Mouse (Mus musculus): ENCODE results near the gene Klk9. TPM values are rescaled to one million over a fixed set of nuclear protein-coding genes. Genes with fewer than 3 reads are reported as not detected.

Klk9 gene
- not detected in 2 replicates for polyA plus RNA-seq (2016; fragmentation: Nextera tagmentation; extraction: Ambion mirVana)

DNA sequence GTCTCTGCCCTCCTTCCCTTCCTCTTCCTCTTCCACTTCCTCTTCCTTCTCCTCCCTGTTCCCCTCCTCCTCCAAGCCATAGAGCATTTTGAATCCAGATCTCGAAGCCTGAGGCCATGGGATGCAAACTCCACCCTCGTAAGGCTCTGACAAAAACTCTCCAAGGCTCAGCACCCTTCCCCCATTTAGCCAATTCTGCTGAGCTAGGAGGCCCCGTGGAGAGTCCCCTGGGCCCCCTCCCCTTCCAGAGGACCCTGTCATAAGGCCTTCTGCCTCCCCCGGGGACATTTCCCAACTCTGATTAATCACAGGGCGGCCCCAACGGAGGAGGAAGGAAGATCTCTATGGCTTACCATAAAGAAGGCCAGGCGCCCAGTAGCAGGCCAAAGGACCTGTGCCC, at the start of gene Klk9:
TSS of gene Klk9 (plus strand) at position 301 of the 400 bp plus-strand sequence.
- ATAC-seq (ENCODE audit: low FRiP score), result no peak
- Histone ChIP-seq H3K4me2 (no peak within 1 kb of the TSS), H3K27me3 (peaks cover 25% of the 10 kb centered on the region), H3K36me3 (replicated peaks) (no peaks in the 10 kb centered on the region), H3K27ac (no peak within 1 kb of the TSS), H3K4me1 (peaks cover 3% of the 10 kb centered on the region; the same call in 1 of the 2 replicates), H3K9me3 (no peaks in the 10 kb centered on the region), H3K4me3 (replicated peaks) (no peak within 1 kb of the TSS), H3K9ac (no peak within 1 kb of the TSS)
- WGBS, result 80% methylated on average over 7 of the region's 7 CpGs

DNA sequence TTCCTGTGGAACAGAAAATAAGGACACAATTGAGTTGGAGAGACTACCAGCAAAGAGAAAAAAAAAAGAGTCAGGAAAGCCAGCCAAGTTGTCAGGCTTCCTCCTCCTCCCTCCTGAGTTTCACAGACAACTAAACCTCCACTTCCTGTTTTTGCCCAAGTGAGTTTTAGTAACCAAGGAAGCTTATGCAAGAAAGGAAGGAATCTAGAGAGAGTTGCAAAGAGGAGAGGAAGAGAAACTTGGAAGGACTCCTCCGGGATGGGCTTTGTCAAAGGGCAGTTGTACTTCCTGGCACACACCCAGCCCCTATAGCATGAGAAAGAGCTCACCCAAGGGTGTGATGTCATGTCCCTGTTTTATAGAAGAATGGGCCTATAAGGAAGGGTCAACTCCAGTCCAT, 43.9 kb upstream of the Klk9 start:
- Histone ChIP-seq H3K27me3 (no peaks in the 10 kb centered on the region), H3K9me3 (no peaks in the 10 kb centered on the region), H3K4me1 (no peaks in the 10 kb centered on the region), H3K9ac (no peak overlapping the region), H3K4me3 (replicated peaks) (no peak overlapping the region), H3K36me3 (replicated peaks) (no peaks in the 10 kb centered on the region), H3K4me2 (no peak overlapping the region), H3K27ac (no peak overlapping the region)
- 90% methylated on average over 1 of the region's 1 CpGs for WGBS
- ATAC-seq (ENCODE audit: low FRiP score), result no peak

DNA sequence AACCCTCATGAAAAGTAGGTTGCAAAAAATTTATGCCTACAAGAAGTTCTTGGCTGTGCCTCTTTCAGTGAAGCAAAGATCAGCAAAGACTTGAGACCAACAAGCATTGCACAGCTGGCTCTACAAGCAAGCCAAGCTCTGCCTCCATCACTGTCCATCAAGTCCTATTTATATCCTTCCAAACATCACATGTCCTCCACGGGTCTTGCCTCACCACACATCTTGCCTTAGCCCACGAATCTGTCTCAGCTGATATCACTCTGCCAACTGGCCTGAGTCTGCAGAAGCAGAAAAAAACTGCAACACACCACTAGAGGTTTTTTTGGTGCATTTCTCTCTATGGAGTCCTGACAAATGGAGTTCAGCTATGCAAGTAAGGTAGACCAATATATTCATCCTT, 38.9 kb upstream of the Klk9 start:
- 73% methylated on average over 2 of the region's 2 CpGs for WGBS
- Histone ChIP-seq H3K36me3 (replicated peaks) (no peaks in the 10 kb centered on the region), H3K4me1 (no peaks in the 10 kb centered on the region), H3K4me3 (replicated peaks) (no peak overlapping the region), H3K27me3 (no peaks in the 10 kb centered on the region), H3K9me3 (no peaks in the 10 kb centered on the region), H3K4me2 (no peak overlapping the region), H3K9ac (no peak overlapping the region), H3K27ac (no peak overlapping the region)
- no peak for ATAC-seq (ENCODE audit: low FRiP score)

DNA sequence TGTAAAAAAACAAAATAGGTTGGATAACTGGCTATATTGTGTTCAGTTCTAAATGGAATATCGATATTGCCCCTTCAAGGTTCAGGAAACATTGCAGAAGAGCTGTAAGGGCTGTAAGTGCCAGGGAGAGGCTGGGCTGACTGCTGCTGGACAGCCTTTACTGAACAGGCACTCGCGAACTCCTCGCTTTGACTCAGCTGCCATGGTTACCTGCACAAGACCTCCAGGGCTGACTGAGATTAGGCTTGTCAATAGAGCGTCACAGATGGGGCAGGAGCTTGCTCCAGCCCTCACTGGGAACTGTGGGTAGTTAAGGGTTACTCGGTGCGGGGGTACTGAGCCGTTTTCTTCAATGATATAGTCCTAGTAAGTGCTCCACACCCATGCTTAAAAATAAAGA, 25.2 kb upstream of the Klk9 start:
- Histone ChIP-seq H3K9ac (no peak overlapping the region), H3K4me1 (no peaks in the 10 kb centered on the region), H3K27me3 (no peaks in the 10 kb centered on the region), H3K4me3 (replicated peaks) (no peak overlapping the region), H3K4me2 (no peak overlapping the region), H3K27ac (no peak overlapping the region), H3K9me3 (no peaks in the 10 kb centered on the region), H3K36me3 (replicated peaks) (no peaks in the 10 kb centered on the region)
- 38% methylated on average over 8 of the region's 8 CpGs for WGBS
- no peak for ATAC-seq (ENCODE audit: low FRiP score)

DNA sequence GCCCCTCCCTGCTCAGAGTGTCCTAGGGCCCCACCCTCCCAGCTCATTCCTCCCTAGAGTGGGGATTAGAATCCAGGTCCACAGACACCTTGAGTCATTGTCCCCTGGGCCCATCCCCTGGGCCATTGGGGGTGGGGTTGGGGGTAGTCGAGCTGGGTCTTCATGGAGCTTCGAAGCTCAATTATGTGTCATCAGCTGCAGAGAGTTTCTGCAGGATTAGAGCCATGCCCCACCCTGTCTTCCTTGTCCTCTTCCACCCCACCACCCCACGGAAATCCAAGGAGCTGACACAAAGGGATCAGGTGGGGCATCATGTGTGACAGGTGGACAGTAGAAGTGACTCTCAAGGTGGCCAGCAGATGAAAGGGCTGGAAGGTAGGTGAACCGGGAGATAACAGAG, 23.1 kb upstream of the Klk9 start, which contains the start of gene Klk12:
TSS of gene Klk12 (plus strand) at position 301 of the 400 bp plus-strand sequence.
- WGBS, result 84% methylated on average over 4 of the region's 4 CpGs

DNA sequence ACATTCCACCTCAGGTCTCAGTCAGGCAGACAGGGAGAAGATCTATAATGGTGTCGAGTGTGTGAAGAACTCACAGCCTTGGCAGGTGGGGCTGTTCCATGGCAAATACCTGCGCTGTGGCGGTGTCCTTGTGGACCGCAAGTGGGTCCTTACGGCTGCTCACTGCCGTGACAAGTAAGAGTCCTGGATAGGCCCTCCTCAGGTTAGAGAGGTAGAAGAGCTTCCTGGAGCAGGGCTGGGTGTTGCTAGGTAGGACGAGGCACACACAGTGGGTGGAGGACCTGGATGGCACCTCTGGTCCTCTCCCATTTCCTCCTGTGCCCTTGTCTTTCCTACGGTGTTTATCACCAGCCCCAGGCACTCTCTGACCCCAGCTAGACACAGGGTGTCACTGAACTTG, 22.1 kb upstream of the Klk9 start:
- no peak overlapping the region for H3K27ac ChIP-seq
- H3K36me3 ChIP-seq (replicated peaks), result no peaks in the 10 kb centered on the region
- 0 out of 2 replicates have a peak, but pooled peaks cover under 1% of the 10 kb centered on the region for H3K4me1 ChIP-seq
- ATAC-seq (ENCODE audit: low FRiP score), result no peak
- WGBS, result 92% methylated on average over 8 of the region's 8 CpGs
- no peaks in the 10 kb centered on the region for H3K9me3 ChIP-seq
- no peaks in the 10 kb centered on the region for H3K27me3 ChIP-seq
- no peak overlapping the region for H3K4me2 ChIP-seq
- H3K9ac ChIP-seq, result no peak overlapping the region
- H3K4me3 ChIP-seq (replicated peaks), result no peak overlapping the region

More for the DNA sequence above, 23.1 kb upstream of the Klk9 start, which contains the start of gene Klk12:
- H3K27ac ChIP-seq, result no peak within 1 kb of the TSS
- no peaks in the 10 kb centered on the region for H3K27me3 ChIP-seq
- no peaks in the 10 kb centered on the region for H3K4me1 ChIP-seq
- no peak for ATAC-seq (ENCODE audit: low FRiP score)
- H3K4me3 ChIP-seq (replicated peaks), result no peak within 1 kb of the TSS
- H3K9me3 ChIP-seq, result no peaks in the 10 kb centered on the region
- no peak within 1 kb of the TSS for H3K4me2 ChIP-seq
- no peak within 1 kb of the TSS for H3K9ac ChIP-seq
- no peaks in the 10 kb centered on the region for H3K36me3 ChIP-seq (replicated peaks)

DNA sequence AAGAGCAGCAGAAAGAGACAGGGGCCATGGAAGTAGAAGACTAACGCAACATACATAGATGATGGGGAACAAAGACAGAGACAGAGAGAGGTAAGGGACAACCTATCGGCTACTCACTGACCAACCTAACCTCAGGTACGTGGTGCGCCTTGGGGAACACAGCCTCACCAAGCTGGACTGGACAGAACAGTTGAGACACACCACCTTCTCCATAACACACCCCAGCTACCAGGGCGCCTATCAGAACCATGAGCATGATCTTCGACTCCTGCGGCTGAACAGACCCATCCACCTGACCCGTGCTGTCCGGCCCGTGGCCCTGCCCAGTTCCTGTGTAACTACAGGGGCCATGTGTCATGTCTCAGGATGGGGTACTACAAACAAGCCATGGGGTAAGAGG, 21.0 kb upstream of the Klk9 start:
- no peak for ATAC-seq (ENCODE audit: low FRiP score)
- H3K27ac ChIP-seq, result no peak overlapping the region
- 93% methylated on average over 10 of the region's 10 CpGs for WGBS
- no peak overlapping the region for H3K4me2 ChIP-seq
- no peak overlapping the region for H3K9ac ChIP-seq
- no peak overlapping the region for H3K4me3 ChIP-seq (replicated peaks)
- H3K36me3 ChIP-seq (replicated peaks), result no peaks in the 10 kb centered on the region
- H3K9me3 ChIP-seq, result no peaks in the 10 kb centered on the region
- peaks cover 8% of the 10 kb centered on the region; the same call in 1 of the 2 replicates for H3K4me1 ChIP-seq
- no peaks in the 10 kb centered on the region for H3K27me3 ChIP-seq

DNA sequence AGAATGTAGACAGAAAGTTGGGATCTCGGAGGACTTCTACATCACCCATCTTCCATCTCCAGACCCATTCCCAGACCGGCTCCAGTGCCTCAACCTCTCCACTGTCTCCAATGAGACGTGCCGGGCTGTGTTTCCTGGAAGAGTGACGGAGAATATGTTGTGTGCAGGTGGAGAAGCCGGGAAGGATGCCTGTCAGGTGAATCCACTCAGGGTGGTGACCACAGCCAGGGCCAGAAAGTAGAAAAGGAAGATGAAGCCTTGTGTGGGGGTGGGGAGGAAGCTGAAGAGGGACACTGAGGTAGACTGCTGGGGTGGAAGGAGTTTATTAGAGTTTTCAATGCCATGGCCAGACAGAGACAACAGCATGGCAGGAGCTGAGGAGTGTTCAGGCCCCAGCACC, 19.8 kb upstream of the Klk9 start:
- 91% methylated on average over 6 of the region's 6 CpGs for WGBS
- H3K9ac ChIP-seq, result no peak overlapping the region
- peaks cover 8% of the 10 kb centered on the region; the same call in 1 of the 2 replicates for H3K4me1 ChIP-seq
- H3K36me3 ChIP-seq (replicated peaks), result no peaks in the 10 kb centered on the region
- ATAC-seq (ENCODE audit: low FRiP score), result no peak
- no peaks in the 10 kb centered on the region for H3K9me3 ChIP-seq
- H3K27ac ChIP-seq, result no peak overlapping the region
- H3K4me2 ChIP-seq, result no peak overlapping the region
- H3K4me3 ChIP-seq (replicated peaks), result no peak overlapping the region
- H3K27me3 ChIP-seq, result no peaks in the 10 kb centered on the region

DNA sequence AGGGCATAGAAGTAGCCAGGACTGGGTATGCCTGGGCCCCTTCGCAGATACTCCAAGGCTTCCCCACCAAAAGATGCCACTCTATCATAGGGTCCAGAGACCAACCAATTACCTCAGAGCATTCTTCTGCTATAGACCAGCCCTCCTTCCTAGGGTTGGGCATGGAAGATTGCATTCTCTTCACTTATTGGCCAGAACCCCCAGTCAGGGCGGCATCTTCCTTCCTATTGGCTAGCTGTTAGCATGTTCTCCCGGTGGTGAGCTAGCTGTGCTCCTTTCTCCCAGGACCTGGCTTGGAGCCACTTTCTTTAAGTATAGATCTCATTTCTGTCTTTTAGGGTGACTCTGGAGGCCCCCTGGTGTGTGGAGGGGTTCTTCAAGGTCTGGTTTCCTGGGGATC, 18.8 kb upstream of the Klk9 start:
- 77% methylated on average over 3 of the region's 3 CpGs for WGBS

DNA sequence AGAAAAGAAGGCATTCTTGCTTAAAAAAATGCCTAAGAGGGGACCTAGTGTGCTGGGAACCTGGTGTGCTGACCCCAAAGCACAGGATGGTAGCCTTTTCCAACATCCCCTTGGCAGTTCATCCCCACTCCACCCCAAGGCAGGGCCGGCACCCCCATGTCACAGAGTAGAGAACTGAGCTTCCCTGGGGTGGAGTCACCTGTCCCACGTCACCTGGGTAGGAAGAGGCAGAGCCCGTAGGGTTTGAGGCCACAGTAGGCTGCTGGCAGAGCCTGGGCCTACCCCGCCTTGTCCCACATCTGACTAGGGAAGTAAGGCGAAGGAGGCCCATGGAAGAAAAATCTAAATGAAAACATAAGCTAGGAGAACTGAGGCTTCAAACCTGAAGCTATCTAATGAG, 17.3 kb upstream of the Klk9 start, which contains the start of gene Klk11:
TSS of gene Klk11 (plus strand) at position 241 of the 400 bp plus-strand sequence.
- WGBS, result 93% methylated on average over 5 of the region's 5 CpGs
- Histone ChIP-seq H3K36me3 (replicated peaks) (no peaks in the 10 kb centered on the region), H3K27ac (no peak within 1 kb of the TSS), H3K4me3 (replicated peaks) (no peak within 1 kb of the TSS), H3K9ac (no peak within 1 kb of the TSS), H3K9me3 (no peaks in the 10 kb centered on the region), H3K27me3 (no peaks in the 10 kb centered on the region), H3K4me1 (peaks cover 8% of the 10 kb centered on the region; the same call in 1 of the 2 replicates), H3K4me2 (no peak within 1 kb of the TSS)
- ATAC-seq (ENCODE audit: low FRiP score), result no peak

More for the DNA sequence above, 18.8 kb upstream of the Klk9 start:
- Histone ChIP-seq H3K9me3 (no peaks in the 10 kb centered on the region), H3K4me3 (replicated peaks) (no peak overlapping the region), H3K4me2 (no peak overlapping the region), H3K36me3 (replicated peaks) (no peaks in the 10 kb centered on the region), H3K4me1 (peaks cover 8% of the 10 kb centered on the region; the same call in 1 of the 2 replicates), H3K27ac (no peak overlapping the region), H3K9ac (no peak overlapping the region), H3K27me3 (no peaks in the 10 kb centered on the region)
- no peak for ATAC-seq (ENCODE audit: low FRiP score)

DNA sequence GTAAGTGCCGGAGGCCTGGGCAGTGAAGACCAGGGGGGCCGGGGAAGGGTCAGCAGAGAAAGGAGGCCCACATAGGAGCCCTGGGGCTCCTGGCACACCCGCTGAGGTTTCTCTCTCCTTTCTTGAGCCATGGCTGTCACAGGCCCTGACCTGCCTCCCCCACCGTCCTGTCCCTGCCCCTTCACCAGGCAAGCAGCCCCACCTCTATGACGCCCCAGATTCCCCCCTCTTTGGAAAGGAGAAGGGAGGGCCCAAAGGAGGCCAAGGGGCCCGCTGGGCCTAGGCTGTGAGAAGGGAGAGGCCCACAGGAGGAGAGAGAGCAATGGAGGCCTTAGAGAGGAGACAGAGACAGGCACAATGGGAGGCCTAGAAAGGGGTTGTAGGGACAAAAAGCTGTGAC, 16.9 kb upstream of the Klk9 start:
- no peaks in the 10 kb centered on the region for H3K36me3 ChIP-seq (replicated peaks)
- no peaks in the 10 kb centered on the region for H3K9me3 ChIP-seq
- no peak overlapping the region for H3K27ac ChIP-seq
- ATAC-seq (ENCODE audit: low FRiP score), result no peak
- WGBS, result 46% methylated on average over 6 of the region's 6 CpGs
- peaks cover 8% of the 10 kb centered on the region; the same call in 1 of the 2 replicates for H3K4me1 ChIP-seq
- H3K27me3 ChIP-seq, result no peaks in the 10 kb centered on the region
- H3K4me2 ChIP-seq, result no peak overlapping the region
- no peak overlapping the region for H3K4me3 ChIP-seq (replicated peaks)
- H3K9ac ChIP-seq, result no peak overlapping the region

DNA sequence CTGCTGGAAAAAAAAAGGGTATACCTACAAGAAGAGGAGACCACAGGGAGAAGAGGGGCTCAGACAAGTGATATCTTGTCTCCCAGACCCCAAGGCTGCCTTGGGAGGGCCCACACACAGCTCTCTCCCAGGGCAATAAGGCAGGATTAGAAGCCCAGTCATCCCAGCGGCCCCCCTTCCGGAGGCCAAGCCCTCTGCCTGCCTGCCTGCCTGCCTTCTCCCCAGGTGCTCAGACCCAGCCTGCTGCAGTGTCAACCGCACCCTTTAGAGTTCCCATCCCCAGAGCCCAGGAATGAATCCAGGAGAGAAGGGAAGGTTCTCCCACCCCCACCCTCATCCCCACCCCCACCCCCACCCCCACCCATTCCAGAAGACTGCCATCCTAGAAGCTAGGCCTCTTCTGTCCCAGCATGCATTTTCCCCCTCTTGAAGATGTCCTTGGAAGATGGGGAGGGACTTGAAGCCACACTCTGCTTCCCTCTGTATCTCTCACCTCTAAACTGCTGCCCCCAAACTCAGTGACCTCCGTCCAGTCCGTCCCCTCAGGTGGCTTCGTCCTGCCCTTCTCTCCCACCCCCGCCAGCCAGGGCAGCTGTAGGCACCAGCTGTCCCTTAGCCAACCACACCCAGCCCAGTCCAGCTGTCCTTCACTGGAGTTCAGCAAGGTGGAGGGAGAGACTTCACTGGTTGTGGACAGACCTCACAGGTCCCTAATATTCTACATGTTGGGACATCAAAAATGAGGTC, 16.2 kb upstream of the Klk9 start:
- Histone ChIP-seq H3K9ac (no peak overlapping the region), H3K9me3 (no peaks in the 10 kb centered on the region), H3K27me3 (no peaks in the 10 kb centered on the region), H3K4me2 (no peak overlapping the region), H3K4me1 (peaks cover 8% of the 10 kb centered on the region; the same call in 1 of the 2 replicates), H3K27ac (no peak overlapping the region), H3K4me3 (replicated peaks) (no peak overlapping the region), H3K36me3 (replicated peaks) (no peaks in the 10 kb centered on the region)
- 45% methylated on average over 7 of the region's 7 CpGs for WGBS
- ATAC-seq (ENCODE audit: low FRiP score), result no peak

DNA sequence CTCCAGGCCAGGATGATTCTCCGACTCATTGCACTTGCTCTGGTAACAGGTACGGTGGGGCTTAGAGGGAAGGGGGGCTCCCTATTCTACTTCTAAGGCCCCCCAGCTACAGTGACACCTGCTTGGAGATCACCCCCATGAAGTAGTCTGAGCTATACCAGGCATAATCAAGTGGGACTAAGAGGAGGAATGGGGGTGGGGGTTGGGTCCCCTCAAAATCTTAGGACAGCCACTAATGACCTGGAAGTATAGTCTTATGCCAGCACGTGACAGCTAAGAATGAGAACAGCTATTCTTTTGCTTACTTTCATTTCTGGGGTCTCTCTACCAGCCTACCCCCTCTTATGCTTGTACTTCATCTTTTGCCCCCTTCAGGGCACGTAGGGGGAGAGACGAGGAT, 15.2 kb upstream of the Klk9 start:
- 85% methylated on average over 5 of the region's 5 CpGs for WGBS
- Histone ChIP-seq H3K9ac (no peak overlapping the region), H3K4me2 (no peak overlapping the region), H3K27me3 (no peaks in the 10 kb centered on the region), H3K4me3 (replicated peaks) (no peak overlapping the region), H3K9me3 (no peaks in the 10 kb centered on the region), H3K27ac (no peak overlapping the region), H3K36me3 (replicated peaks) (no peaks in the 10 kb centered on the region), H3K4me1 (peaks cover 8% of the 10 kb centered on the region; the same call in 1 of the 2 replicates)
- no peak for ATAC-seq (ENCODE audit: low FRiP score)
